Mouse (Mus musculus): Measurements from ENCODE around the gene Bcor. TPM values are rescaled to one million over a fixed set of nuclear protein-coding genes. Genes with fewer than 3 reads are reported as not detected.

Gene Bcor
- total RNA-seq, 1 experiment: 32.9 TPM

GRCm38 (mm10) chrX:12048721-12049120, 111.4 kb downstream of the Bcor start:
- Histone ChIP-seq H3K9me3 (ENCODE audit: control insufficient read depth, insufficient read depth, low read depth, low read length) (no peaks in the 10 kb centered on the region), H3K36me3 (ENCODE audit: control insufficient read depth, insufficient read depth, low read length, poor library complexity, severe bottlenecking) (peaks cover 8% of the 10 kb centered on the region; the same call in 1 of the 2 replicates), H3K9ac (ENCODE audit: insufficient read depth, low read depth, low read length, poor library complexity, severe bottlenecking) (no peak overlapping the region), H3K4me3 (ENCODE audit: insufficient read depth in 1 of 2, low read depth in 1 of 2, low read length in 2 of 2, poor library complexity in 1 of 2, severe bottlenecking in 1 of 2) (no peak overlapping the region), H3K4me1 (ENCODE audit: control insufficient read depth in 2 of 2, insufficient read depth in 2 of 2, low read length in 2 of 2, poor library complexity in 1 of 2) (peaks cover 0 to 14% of the 10 kb centered on the region in 2 experiments; a peak in 1 of 4 replicates), H3K27ac (ENCODE audit: insufficient read depth, low read depth, low read length, poor library complexity, severe bottlenecking) (no peak overlapping the region)
- in situ Hi-C loops (cut with MboI; ENCODE audit: low sequenced_read_pairs in 2 of 2, unreplicated experiment in 2 of 2): no loop called here
- no peak for DNase-seq (ENCODE audit: low read depth, low spot score)
- TF ChIP-seq ZNF384 (IDR thresholded peaks at IDR 0.05; ENCODE audit: low read depth, low read length): no peak
- no peak for TF ChIP-seq HCFC1 (IDR thresholded peaks at IDR 0.05; ENCODE audit: borderline replicate concordance, insufficient read depth, low read length)
- no peak for TF ChIP-seq MAFK (IDR thresholded peaks at IDR 0.05; ENCODE audit: insufficient read depth, low read depth, low read length)
- TF ChIP-seq ZC3H11A (IDR thresholded peaks at IDR 0.05; ENCODE audit: borderline replicate concordance, low read depth, low read length): no peak
- TF ChIP-seq CHD2 (IDR thresholded peaks at IDR 0.05; ENCODE audit: low read depth, low read length): no peak

GRCm38 (mm10) chrX:12048166-12048565, 112.0 kb downstream of the Bcor start:
- Histone ChIP-seq H3K9me3 (ENCODE audit: control insufficient read depth, insufficient read depth, low read depth, low read length) (no peaks in the 10 kb centered on the region), H3K4me3 (ENCODE audit: insufficient read depth in 1 of 2, low read depth in 1 of 2, low read length in 2 of 2, poor library complexity in 1 of 2, severe bottlenecking in 1 of 2) (no peak overlapping the region), H3K36me3 (ENCODE audit: control insufficient read depth, insufficient read depth, low read length, poor library complexity, severe bottlenecking) (peaks cover 9% of the 10 kb centered on the region; the same call in 1 of the 2 replicates), H3K4me1 (ENCODE audit: control insufficient read depth in 2 of 2, insufficient read depth in 2 of 2, low read length in 2 of 2, poor library complexity in 1 of 2) (peaks cover 0 to 19% of the 10 kb centered on the region in 2 experiments; a peak in 1 of 4 replicates), H3K27ac (ENCODE audit: insufficient read depth, low read depth, low read length, poor library complexity, severe bottlenecking) (peak overlapping the region; percentile 90; the same call in 1 of the 2 replicates), H3K9ac (ENCODE audit: insufficient read depth, low read depth, low read length, poor library complexity, severe bottlenecking) (no peak overlapping the region)
- in situ Hi-C loops (cut with MboI; ENCODE audit: low sequenced_read_pairs in 2 of 2, unreplicated experiment in 2 of 2): no loop called here
- no peak for DNase-seq (ENCODE audit: low read depth, low spot score)
- TF ChIP-seq HCFC1 (IDR thresholded peaks at IDR 0.05; ENCODE audit: borderline replicate concordance, insufficient read depth, low read length) (no peak), ZNF384 (IDR thresholded peaks at IDR 0.05; ENCODE audit: low read depth, low read length) (no peak), CHD2 (IDR thresholded peaks at IDR 0.05; ENCODE audit: low read depth, low read length) (no peak), ZC3H11A (IDR thresholded peaks at IDR 0.05; ENCODE audit: borderline replicate concordance, low read depth, low read length) (no peak), MAFK (IDR thresholded peaks at IDR 0.05; ENCODE audit: insufficient read depth, low read depth, low read length) (no peak)

- peak overlapping the region; percentile 18; the same call in 1 of the 2 replicates for H3K27ac ChIP-seq (ENCODE audit: insufficient read depth, low read depth, low read length, poor library complexity, severe bottlenecking)
- no peak for DNase-seq (ENCODE audit: low read depth, low spot score)
- H3K4me3 ChIP-seq (ENCODE audit: insufficient read depth in 1 of 2, low read depth in 1 of 2, low read length in 2 of 2, poor library complexity in 1 of 2, severe bottlenecking in 1 of 2): peak overlapping the region in 1 of 2 experiments; percentile 26; a peak in 1 of 4 replicates
- H3K36me3 ChIP-seq (ENCODE audit: control insufficient read depth, insufficient read depth, low read length, poor library complexity, severe bottlenecking): peaks cover 9% of the 10 kb centered on the region; the same call in 1 of the 2 replicates
- no peaks in the 10 kb centered on the region for H3K9me3 ChIP-seq (ENCODE audit: control insufficient read depth, insufficient read depth, low read depth, low read length)
- in situ Hi-C loops (cut with MboI; ENCODE audit: low sequenced_read_pairs in 2 of 2, unreplicated experiment in 2 of 2): no loop called here
- TF ChIP-seq ZC3H11A (IDR thresholded peaks at IDR 0.05; ENCODE audit: borderline replicate concordance, low read depth, low read length) (no peak), ZNF384 (IDR thresholded peaks at IDR 0.05; ENCODE audit: low read depth, low read length) (no peak), HCFC1 (IDR thresholded peaks at IDR 0.05; ENCODE audit: borderline replicate concordance, insufficient read depth, low read length) (no peak), CHD2 (IDR thresholded peaks at IDR 0.05; ENCODE audit: low read depth, low read length) (no peak), MAFK (IDR thresholded peaks at IDR 0.05; ENCODE audit: insufficient read depth, low read depth, low read length) (no peak)
- no peak overlapping the region for H3K9ac ChIP-seq (ENCODE audit: insufficient read depth, low read depth, low read length, poor library complexity, severe bottlenecking)
- peaks cover 0 to 21% of the 10 kb centered on the region in 2 experiments; a peak in 1 of 4 replicates for H3K4me1 ChIP-seq (ENCODE audit: control insufficient read depth in 2 of 2, insufficient read depth in 2 of 2, low read length in 2 of 2, poor library complexity in 1 of 2)
These were observed 112.8 kb downstream of the Bcor start for GRCm38 (mm10) chrX:12047223-12047911.

- no peak for TF ChIP-seq ZC3H11A (IDR thresholded peaks at IDR 0.05; ENCODE audit: borderline replicate concordance, low read depth, low read length)
- TF ChIP-seq HCFC1 (IDR thresholded peaks at IDR 0.05; ENCODE audit: borderline replicate concordance, insufficient read depth, low read length): no peak
- TF ChIP-seq ZNF384 (IDR thresholded peaks at IDR 0.05; ENCODE audit: low read depth, low read length): no peak
- TF ChIP-seq MAFK (IDR thresholded peaks at IDR 0.05; ENCODE audit: insufficient read depth, low read depth, low read length): no peak
- no peak for TF ChIP-seq CHD2 (IDR thresholded peaks at IDR 0.05; ENCODE audit: low read depth, low read length)
- Histone ChIP-seq H3K36me3 (ENCODE audit: control insufficient read depth, insufficient read depth, low read length, poor library complexity, severe bottlenecking) (peaks cover 9% of the 10 kb centered on the region; the same call in 1 of the 2 replicates), H3K4me3 (ENCODE audit: insufficient read depth in 1 of 2, low read depth in 1 of 2, low read length in 2 of 2, poor library complexity in 1 of 2, severe bottlenecking in 1 of 2) (peak overlapping the region in 1 of 2 experiments; percentile 26; a peak in 1 of 4 replicates), H3K4me1 (ENCODE audit: control insufficient read depth in 2 of 2, insufficient read depth in 2 of 2, low read length in 2 of 2, poor library complexity in 1 of 2) (peaks cover 0 to 21% of the 10 kb centered on the region in 2 experiments; a peak in 1 of 4 replicates), H3K9me3 (ENCODE audit: control insufficient read depth, insufficient read depth, low read depth, low read length) (no peaks in the 10 kb centered on the region), H3K9ac (ENCODE audit: insufficient read depth, low read depth, low read length, poor library complexity, severe bottlenecking) (no peak overlapping the region), H3K27ac (ENCODE audit: insufficient read depth, low read depth, low read length, poor library complexity, severe bottlenecking) (no peak overlapping the region)
- in situ Hi-C loops (cut with MboI; ENCODE audit: low sequenced_read_pairs in 2 of 2, unreplicated experiment in 2 of 2): no loop called here
- DNase-seq (ENCODE audit: low read depth, low spot score): no peak
These were observed 113.5 kb downstream of the Bcor start for GRCm38 (mm10) chrX:12046676-12047075.
